In the genomic region with DNA sequence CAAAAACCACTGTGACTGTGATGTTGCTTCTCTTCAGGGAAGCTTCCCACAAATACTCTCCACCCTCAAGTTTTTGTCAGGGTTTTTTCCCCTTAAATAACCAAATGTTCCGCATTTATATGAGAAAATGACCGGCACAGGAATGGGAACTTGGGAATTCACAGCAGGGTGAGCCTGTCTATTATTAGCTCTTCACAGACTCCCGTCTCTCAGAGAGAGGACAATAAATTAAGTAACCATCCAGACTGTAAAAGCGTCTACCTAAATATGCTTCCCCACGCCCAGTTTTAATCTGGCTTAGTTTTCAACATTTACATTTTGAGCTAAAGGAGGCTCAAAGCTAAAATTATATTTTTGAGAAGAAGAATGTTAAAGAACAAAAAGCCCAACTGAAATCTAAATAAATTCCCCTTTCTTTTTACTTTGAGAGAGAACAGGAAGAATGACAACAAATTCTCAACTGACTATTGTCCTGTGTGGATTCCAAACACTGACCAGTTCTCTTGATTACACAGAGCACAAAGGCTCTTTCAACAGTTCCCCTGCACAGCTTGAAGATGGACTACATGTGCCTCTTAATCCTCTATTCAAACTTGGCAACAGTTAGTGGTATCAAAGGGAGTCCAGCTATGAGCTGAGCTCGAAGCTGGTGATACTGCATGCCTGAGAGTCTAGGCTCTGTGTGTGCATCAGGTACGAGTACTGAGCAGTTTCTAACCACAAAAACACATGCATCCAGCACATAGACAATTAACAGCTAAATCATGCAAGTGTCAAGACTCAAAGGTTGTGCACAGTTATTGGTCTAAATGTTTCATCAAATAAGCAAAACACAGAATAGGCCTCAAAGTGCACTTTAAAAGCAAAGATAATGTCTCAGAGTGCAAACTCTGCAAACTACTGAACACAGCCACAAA, we compare ENCODE assay signal across 11 mouse cellular contexts.
A peak's percentile ranks its signal among the peaks of the same experiment; 100 is the strongest.
DNase-seq lines count a peak whose midpoint lies in the region; ATAC-seq lines count a peak whose summit lies in the region.
"Had no signal": no experiment of that assay in that cellular context is flagged by ENCODE, and none has a peak within 500 bp of the region (broad histone marks: within the 10 kb centered on the region; RNA-seq: fewer than 3 reads in every experiment).

No protein-coding gene starts in this region.

- no peak overlapping the region for H3K4me2 ChIP-seq in forebrain, embryonic 15.5 days (replicated peaks)
- H3K4me2 ChIP-seq in midbrain, embryonic 11.5 days, result no peak overlapping the region
- H3K4me2 ChIP-seq: limb, embryonic 12.5 days had no signal

- peaks cover 25% of the 10 kb centered on the region for H3K4me1 ChIP-seq in heart, embryonic 10.5 days
- peaks cover 15% of the 10 kb centered on the region for H3K4me1 ChIP-seq in forebrain, embryonic 15.5 days
- peaks cover 22% of the 10 kb centered on the region for H3K4me1 ChIP-seq in midbrain, embryonic 11.5 days (ENCODE audit: control insufficient read depth, insufficient read depth, low read length)

- no peaks in the 10 kb centered on the region for H3K36me3 ChIP-seq in heart, embryonic 10.5 days
- no peaks in the 10 kb centered on the region for H3K36me3 ChIP-seq in forebrain, embryonic 15.5 days
- no peaks in the 10 kb centered on the region for H3K36me3 ChIP-seq in midbrain, embryonic 11.5 days (ENCODE audit: control insufficient read depth, insufficient read depth, low read length)
- H3K36me3 ChIP-seq: limb, embryonic 12.5 days had no signal

- no peak overlapping the region for H3K4me3 ChIP-seq in heart, embryonic 10.5 days
- H3K4me3 ChIP-seq in forebrain, embryonic 15.5 days, result no peak overlapping the region
- H3K4me3 ChIP-seq in midbrain, embryonic 11.5 days (ENCODE audit: low read depth, low read length), result no peak overlapping the region
- H3K4me3 ChIP-seq: limb, embryonic 12.5 days had no signal

- WGBS in heart, embryonic 10.5 days, result 29% methylated on average over 7 of the region's 7 CpGs
- WGBS in forebrain, embryonic 15.5 days, result 2% methylated on average over 7 of the region's 7 CpGs
- 6% methylated on average over 7 of the region's 7 CpGs for WGBS in midbrain, embryonic 11.5 days

- H3K27me3 ChIP-seq in heart, embryonic 10.5 days (ENCODE audit: insufficient read depth, poor library complexity, severe bottlenecking), result no peaks in the 10 kb centered on the region
- H3K27me3 ChIP-seq in forebrain, embryonic 15.5 days, result no peaks in the 10 kb centered on the region
- no peaks in the 10 kb centered on the region for H3K27me3 ChIP-seq in midbrain, embryonic 11.5 days (ENCODE audit: control insufficient read depth, insufficient read depth, low read length)
- H3K27me3 ChIP-seq: limb, embryonic 12.5 days had no signal

- H3K9ac ChIP-seq in forebrain, embryonic 15.5 days (replicated peaks), result no peak overlapping the region
- H3K9ac ChIP-seq in midbrain, embryonic 11.5 days (ENCODE audit: low read length), result no peak overlapping the region
- H3K9ac ChIP-seq: limb, embryonic 12.5 days had no signal

- H3K9me3 ChIP-seq in heart, embryonic 10.5 days, result no peaks in the 10 kb centered on the region
- H3K9me3 ChIP-seq in forebrain, embryonic 15.5 days, result no peaks in the 10 kb centered on the region
- no peaks in the 10 kb centered on the region for H3K9me3 ChIP-seq in midbrain, embryonic 11.5 days (ENCODE audit: control insufficient read depth, low read length)
- H3K9me3 ChIP-seq: limb, embryonic 12.5 days had no signal

- ATAC-seq in forebrain, embryonic 15.5 days (replicated peaks), result 0 out of 2 replicates have a peak, but pooled peaks have one; percentile 48
- peak; percentile 95 for ATAC-seq in midbrain, embryonic 11.5 days (ENCODE audit: low FRiP score)
- ATAC-seq in cerebellum, adult (ENCODE audit: insufficient number of reproducible peaks, low FRiP score, low TSS enrichment), result no peak

- H3K27ac ChIP-seq in heart, embryonic 10.5 days, result peak overlapping the region; percentile 48; the same call in 1 of the 2 replicates
- peak overlapping the region; percentile 19; the same call in 1 of the 2 replicates for H3K27ac ChIP-seq in forebrain, embryonic 15.5 days (replicated peaks)
- H3K27ac ChIP-seq in midbrain, embryonic 11.5 days (ENCODE audit: low read depth, low read length), result peak overlapping the region; percentile 64
- H3K27ac ChIP-seq: limb, embryonic 12.5 days; macrophage had no signal

- DNase-seq in heart, embryonic 10.5 days (ENCODE audit: low spot score), result no peak
- DNase-seq in heart, adult 9 months (ENCODE audit: low spot score in 2 of 2), result no peak
- peak; percentile 47 for DNase-seq in brain, adult 2 months (ENCODE audit: low read depth, low spot score)
- DNase-seq in midbrain, embryonic 11.5 days (ENCODE audit: low spot score, missing footprints), result peak; percentile 93
- DNase-seq in kidney, postnatal 36 days, result no peak
- DNase-seq in lung, postnatal 4 days, result no peak
- DNase-seq: right cerebral cortex, adult 18-20 months had no signal

Comparison
In these comparisons a context has a peak if more than half of its experiments do, and no peak if none do; other contexts are left out.
1. DNase-seq: peak in brain, adult 2 months (single experiment) and midbrain, embryonic 11.5 days (single experiment); none in heart, embryonic 10.5 days (single experiment), heart, adult 9 months (0 of 2), kidney, postnatal 36 days (0 of 2) and lung, postnatal 4 days (0 of 2).
2. Peak in every context shown above with its lines, with median percentiles within 50 percentile points of each other: H3K27ac ChIP-seq.